ENCODE assay signal across 11 mouse cellular contexts in the genomic region with DNA sequence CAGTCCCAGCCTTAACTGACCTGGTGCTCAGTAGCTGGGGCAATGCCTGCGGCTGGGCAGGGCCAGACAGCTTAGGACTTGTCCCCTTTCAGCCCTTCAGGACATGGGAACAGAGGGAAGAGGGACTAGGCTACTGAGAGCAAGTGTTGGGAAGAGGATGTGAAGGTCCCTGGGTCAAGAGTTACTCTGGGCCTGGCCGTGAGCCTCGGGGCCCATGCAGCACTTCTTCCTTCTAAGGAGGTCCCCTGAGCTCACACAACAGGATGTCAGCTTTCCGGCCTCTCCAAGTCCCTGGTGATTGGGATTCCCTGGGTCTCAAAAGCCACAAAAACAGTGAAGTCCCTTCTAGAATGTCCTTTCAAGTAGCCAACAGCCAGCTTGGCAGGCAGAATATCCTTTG. TPM values are rescaled to one million over a fixed set of nuclear protein-coding genes. Genes with fewer than 3 reads are reported as not detected.
DNase-seq lines count a peak whose midpoint lies in the region; ATAC-seq lines count a peak whose summit lies in the region.
"Had no signal": no experiment of that assay in that cellular context is flagged by ENCODE, and none has a peak within 500 bp of the region (broad histone marks: within the 10 kb centered on the region; RNA-seq: fewer than 3 reads in every experiment).

No protein-coding gene starts in this region.

- H3K9ac ChIP-seq in midbrain, embryonic 16.5 days (ENCODE audit: low read depth, low read length), result no peak overlapping the region
- no peak overlapping the region for H3K9ac ChIP-seq in midbrain, embryonic 11.5 days (ENCODE audit: low read length)
- H3K9ac ChIP-seq in heart, embryonic 16.5 days (ENCODE audit: low read length), result no peak overlapping the region
- no peak overlapping the region for H3K9ac ChIP-seq in intestine, embryonic 16.5 days (ENCODE audit: low read depth, low read length)
- H3K9ac ChIP-seq: embryonic facial prominence, embryonic 13.5 days had no signal

- DNase-seq in midbrain, embryonic 11.5 days (ENCODE audit: low spot score, missing footprints), result no peak
- peak; percentile 54 to 63 for DNase-seq in kidney, postnatal 36 days
- DNase-seq in midbrain, embryonic 10.5 days (ENCODE audit: low spot score), result no peak
- no peak for DNase-seq in frontal cortex, adult 2 months (ENCODE audit: extremely low spot score in 1 of 2, low spot score in 1 of 2)

- H3K9me3 ChIP-seq in midbrain, embryonic 16.5 days (replicated peaks; ENCODE audit: control insufficient read depth, low read length, poor library complexity, severe bottlenecking), result no peaks in the 10 kb centered on the region
- no peaks in the 10 kb centered on the region for H3K9me3 ChIP-seq in midbrain, embryonic 11.5 days (ENCODE audit: control insufficient read depth, low read length)
- no peaks in the 10 kb centered on the region for H3K9me3 ChIP-seq in heart, embryonic 16.5 days (replicated peaks; ENCODE audit: control insufficient read depth, low read length)
- no peaks in the 10 kb centered on the region for H3K9me3 ChIP-seq in midbrain, embryonic 10.5 days (replicated peaks)
- H3K9me3 ChIP-seq in intestine, embryonic 16.5 days (ENCODE audit: control insufficient read depth, low read length), result no peaks in the 10 kb centered on the region
- H3K9me3 ChIP-seq: embryonic facial prominence, embryonic 13.5 days; limb, embryonic 10.5 days; neural tube, embryonic 13.5 days had no signal

- H3K27me3 ChIP-seq in midbrain, embryonic 16.5 days (ENCODE audit: control insufficient read depth, insufficient read depth, low read depth, low read length), result no peaks in the 10 kb centered on the region
- H3K27me3 ChIP-seq in midbrain, embryonic 11.5 days (ENCODE audit: control insufficient read depth, insufficient read depth, low read length), result no peaks in the 10 kb centered on the region
- H3K27me3 ChIP-seq in heart, embryonic 16.5 days (ENCODE audit: control insufficient read depth, insufficient read depth, low read length), result no peaks in the 10 kb centered on the region
- H3K27me3 ChIP-seq in midbrain, embryonic 10.5 days (ENCODE audit: low read depth, poor library complexity, severe bottlenecking), result no peaks in the 10 kb centered on the region
- H3K27me3 ChIP-seq in intestine, embryonic 16.5 days (replicated peaks; ENCODE audit: control insufficient read depth, insufficient read depth, low read length), result no peaks in the 10 kb centered on the region
- H3K27me3 ChIP-seq: embryonic facial prominence, embryonic 13.5 days; neural tube, embryonic 13.5 days had no signal

- no peak overlapping the region for H3K4me3 ChIP-seq in midbrain, embryonic 16.5 days (ENCODE audit: low read depth, low read length)
- no peak overlapping the region for H3K4me3 ChIP-seq in midbrain, embryonic 11.5 days (ENCODE audit: low read depth, low read length)
- no peak overlapping the region for H3K4me3 ChIP-seq in heart, embryonic 16.5 days (ENCODE audit: low read length)
- H3K4me3 ChIP-seq in midbrain, embryonic 10.5 days, result no peak overlapping the region
- no peak overlapping the region for H3K4me3 ChIP-seq in intestine, embryonic 16.5 days (ENCODE audit: low read length)
- H3K4me3 ChIP-seq: embryonic facial prominence, embryonic 13.5 days; limb, embryonic 10.5 days; neural tube, embryonic 13.5 days had no signal

- 92% methylated on average over 4 of the region's 4 CpGs for WGBS in midbrain, embryonic 16.5 days
- 89% methylated on average over 4 of the region's 4 CpGs for WGBS in midbrain, embryonic 11.5 days
- 75% methylated on average over 4 of the region's 4 CpGs for WGBS in heart, embryonic 16.5 days
- WGBS in midbrain, embryonic 10.5 days, result 90% methylated on average over 4 of the region's 4 CpGs
- 76% methylated on average over 4 of the region's 4 CpGs for WGBS in intestine, embryonic 16.5 days

- peaks cover 16% of the 10 kb centered on the region for H3K36me3 ChIP-seq in midbrain, embryonic 16.5 days (ENCODE audit: control insufficient read depth, insufficient read depth, low read length)
- H3K36me3 ChIP-seq in midbrain, embryonic 11.5 days (ENCODE audit: control insufficient read depth, insufficient read depth, low read length), result peaks cover 16% of the 10 kb centered on the region
- peaks cover 22% of the 10 kb centered on the region for H3K36me3 ChIP-seq in heart, embryonic 16.5 days (ENCODE audit: control insufficient read depth, insufficient read depth)
- peaks cover 70% of the 10 kb centered on the region for H3K36me3 ChIP-seq in midbrain, embryonic 10.5 days
- H3K36me3 ChIP-seq in intestine, embryonic 16.5 days (ENCODE audit: control insufficient read depth, insufficient read depth, low read length), result no peaks in the 10 kb centered on the region

- no peak for ATAC-seq in midbrain, embryonic 16.5 days
- no peak for ATAC-seq in midbrain, embryonic 11.5 days (ENCODE audit: low FRiP score)
- ATAC-seq in heart, embryonic 16.5 days (replicated peaks; ENCODE audit: extremely low read depth, insufficient read depth, low FRiP score), result no peak
- ATAC-seq in intestine, embryonic 16.5 days, result no peak

- 0 out of 2 replicates have a peak overlapping the region, but pooled peaks have one; percentile 13 for H3K27ac ChIP-seq in midbrain, embryonic 16.5 days (ENCODE audit: low read length)
- no peak overlapping the region for H3K27ac ChIP-seq in midbrain, embryonic 11.5 days (ENCODE audit: low read depth, low read length)
- peak overlapping the region; percentile 62 for H3K27ac ChIP-seq in heart, embryonic 16.5 days (ENCODE audit: low read length)
- no peak overlapping the region for H3K27ac ChIP-seq in midbrain, embryonic 10.5 days (replicated peaks)
- H3K27ac ChIP-seq in intestine, embryonic 16.5 days (ENCODE audit: low read length), result no peak overlapping the region
- H3K27ac ChIP-seq: embryonic facial prominence, embryonic 13.5 days; limb, embryonic 10.5 days; neural tube, embryonic 13.5 days had no signal

- H3K4me2 ChIP-seq in midbrain, embryonic 16.5 days (ENCODE audit: low read length), result no peak overlapping the region
- H3K4me2 ChIP-seq in midbrain, embryonic 11.5 days, result no peak overlapping the region
- no peak overlapping the region for H3K4me2 ChIP-seq in heart, embryonic 16.5 days (ENCODE audit: low read depth, low read length)
- no peak overlapping the region for H3K4me2 ChIP-seq in intestine, embryonic 16.5 days (ENCODE audit: low read depth, low read length)
- H3K4me2 ChIP-seq: embryonic facial prominence, embryonic 13.5 days; neural tube, embryonic 13.5 days had no signal

- peaks cover 20% of the 10 kb centered on the region for H3K4me1 ChIP-seq in midbrain, embryonic 16.5 days (ENCODE audit: control insufficient read depth, insufficient read depth, low read length)
- peaks cover 19% of the 10 kb centered on the region for H3K4me1 ChIP-seq in midbrain, embryonic 11.5 days (ENCODE audit: control insufficient read depth, insufficient read depth, low read length)
- H3K4me1 ChIP-seq in heart, embryonic 16.5 days (ENCODE audit: control insufficient read depth, insufficient read depth, low read length), result peaks cover 12% of the 10 kb centered on the region
- peaks cover 30% of the 10 kb centered on the region for H3K4me1 ChIP-seq in midbrain, embryonic 10.5 days
- peaks cover 17% of the 10 kb centered on the region for H3K4me1 ChIP-seq in intestine, embryonic 16.5 days (ENCODE audit: control insufficient read depth, insufficient read depth, low read length)

RNA-seq across cellular contexts. Expression of gene Limd2, which starts 2.9 kb away (rescaled TPM):
- 143 and 158 TPM in 2 replicates for polyA plus RNA-seq in midbrain, embryonic 16.5 days (2015; fragmentation: Nextera tagmentation; extraction: Ambion mirVana)
- 301 and 308 TPM in 2 replicates for polyA plus RNA-seq in midbrain, embryonic 11.5 days (2014; fragmentation: Nextera tagmentation; extraction: Ambion mirVana)
- polyA plus RNA-seq in heart, embryonic 16.5 days (2015; fragmentation: Nextera tagmentation; extraction: Ambion mirVana), result 95.5 and 107 TPM in 2 replicates
- polyA plus RNA-seq in midbrain, embryonic 10.5 days (2016; fragmentation: Nextera tagmentation; extraction: Ambion mirVana), result 364 and 366 TPM in 2 replicates
- polyA plus RNA-seq in intestine, embryonic 16.5 days (2015; fragmentation: Nextera tagmentation; extraction: Ambion mirVana), result 80.1 and 84.3 TPM in 2 replicates
- polyA plus RNA-seq in frontal cortex, adult 2 months (2012; rRNA removed), result 154 and 168 TPM in 2 replicates

RNA-seq across cellular contexts. Expression of gene Gm10840, which starts 2.9 kb away (rescaled TPM):
- polyA plus RNA-seq in midbrain, embryonic 16.5 days (2015; fragmentation: Nextera tagmentation; extraction: Ambion mirVana), result not detected in 2 replicates
- polyA plus RNA-seq in midbrain, embryonic 11.5 days (2014; fragmentation: Nextera tagmentation; extraction: Ambion mirVana), result not detected in 2 replicates
- polyA plus RNA-seq in heart, embryonic 16.5 days (2015; fragmentation: Nextera tagmentation; extraction: Ambion mirVana), result not detected in 2 replicates
- polyA plus RNA-seq in midbrain, embryonic 10.5 days (2016; fragmentation: Nextera tagmentation; extraction: Ambion mirVana), result 0.57 TPM in 1 of 2 replicates, not detected in the other
- not detected in 2 replicates for polyA plus RNA-seq in intestine, embryonic 16.5 days (2015; fragmentation: Nextera tagmentation; extraction: Ambion mirVana)
- not detected in 2 replicates for polyA plus RNA-seq in frontal cortex, adult 2 months (2012; rRNA removed)
- polyA plus RNA-seq: embryonic facial prominence, embryonic 13.5 days; hindbrain, embryonic 11.5 days; neural tube, embryonic 13.5 days had no signal

RNA-seq across cellular contexts. Expression of gene Strada, which starts 38.4 kb away (rescaled TPM):
- 25.1 and 28.2 TPM in 2 replicates for polyA plus RNA-seq in midbrain, embryonic 16.5 days (2015; fragmentation: Nextera tagmentation; extraction: Ambion mirVana)
- 38.4 and 40.5 TPM in 2 replicates for polyA plus RNA-seq in midbrain, embryonic 11.5 days (2014; fragmentation: Nextera tagmentation; extraction: Ambion mirVana)
- polyA plus RNA-seq in heart, embryonic 16.5 days (2015; fragmentation: Nextera tagmentation; extraction: Ambion mirVana), result 17.5 and 21.9 TPM in 2 replicates
- 41.8 and 42.4 TPM in 2 replicates for polyA plus RNA-seq in midbrain, embryonic 10.5 days (2016; fragmentation: Nextera tagmentation; extraction: Ambion mirVana)
- 13.0 and 13.5 TPM in 2 replicates for polyA plus RNA-seq in intestine, embryonic 16.5 days (2015; fragmentation: Nextera tagmentation; extraction: Ambion mirVana)
- 78.7 and 79.8 TPM in 2 replicates for polyA plus RNA-seq in frontal cortex, adult 2 months (2012; rRNA removed)

RNA-seq across cellular contexts. Expression of gene Ccdc47, which starts 52.6 kb away (rescaled TPM):
- 115 and 131 TPM in 2 replicates for polyA plus RNA-seq in midbrain, embryonic 16.5 days (2015; fragmentation: Nextera tagmentation; extraction: Ambion mirVana)
- 74.1 and 76.4 TPM in 2 replicates for polyA plus RNA-seq in midbrain, embryonic 11.5 days (2014; fragmentation: Nextera tagmentation; extraction: Ambion mirVana)
- 101 and 110 TPM in 2 replicates for polyA plus RNA-seq in heart, embryonic 16.5 days (2015; fragmentation: Nextera tagmentation; extraction: Ambion mirVana)
- polyA plus RNA-seq in midbrain, embryonic 10.5 days (2016; fragmentation: Nextera tagmentation; extraction: Ambion mirVana), result 69.9 and 74.0 TPM in 2 replicates
- polyA plus RNA-seq in intestine, embryonic 16.5 days (2015; fragmentation: Nextera tagmentation; extraction: Ambion mirVana), result 94.0 and 97.3 TPM in 2 replicates
- polyA plus RNA-seq in frontal cortex, adult 2 months (2012; rRNA removed), result 73.6 and 86.2 TPM in 2 replicates

RNA-seq across cellular contexts. Expression of gene Ddx42, which starts 53.2 kb away (rescaled TPM):
- 92.1 and 95.0 TPM in 2 replicates for polyA plus RNA-seq in midbrain, embryonic 16.5 days (2015; fragmentation: Nextera tagmentation; extraction: Ambion mirVana)
- polyA plus RNA-seq in midbrain, embryonic 11.5 days (2014; fragmentation: Nextera tagmentation; extraction: Ambion mirVana), result 105 and 110 TPM in 2 replicates
- 46.5 and 47.2 TPM in 2 replicates for polyA plus RNA-seq in heart, embryonic 16.5 days (2015; fragmentation: Nextera tagmentation; extraction: Ambion mirVana)
- 100 and 112 TPM in 2 replicates for polyA plus RNA-seq in midbrain, embryonic 10.5 days (2016; fragmentation: Nextera tagmentation; extraction: Ambion mirVana)
- 54.5 and 57.5 TPM in 2 replicates for polyA plus RNA-seq in intestine, embryonic 16.5 days (2015; fragmentation: Nextera tagmentation; extraction: Ambion mirVana)
- polyA plus RNA-seq in frontal cortex, adult 2 months (2012; rRNA removed), result 44.5 and 49.9 TPM in 2 replicates

Comparison
In these comparisons a context has a peak if more than half of its experiments do, and no peak if none do; other contexts are left out.
1. H3K27ac ChIP-seq: peak in midbrain, embryonic 16.5 days (single experiment) and heart, embryonic 16.5 days (single experiment); none in midbrain, embryonic 11.5 days (single experiment), midbrain, embryonic 10.5 days (single experiment) and intestine, embryonic 16.5 days (single experiment).
2. DNase-seq: peak in kidney, postnatal 36 days (2 of 2); none in midbrain, embryonic 11.5 days (single experiment), midbrain, embryonic 10.5 days (single experiment) and frontal cortex, adult 2 months (0 of 2).